Mouse (Mus musculus): ENCODE data around the gene Mob3b. TPM values are rescaled to one million over a fixed set of nuclear protein-coding genes. Genes with fewer than 3 reads are reported as not detected.

Gene Mob3b
- polyA plus RNA-seq, 1 experiment from 2014 or later, result 9.7 TPM

DNA sequence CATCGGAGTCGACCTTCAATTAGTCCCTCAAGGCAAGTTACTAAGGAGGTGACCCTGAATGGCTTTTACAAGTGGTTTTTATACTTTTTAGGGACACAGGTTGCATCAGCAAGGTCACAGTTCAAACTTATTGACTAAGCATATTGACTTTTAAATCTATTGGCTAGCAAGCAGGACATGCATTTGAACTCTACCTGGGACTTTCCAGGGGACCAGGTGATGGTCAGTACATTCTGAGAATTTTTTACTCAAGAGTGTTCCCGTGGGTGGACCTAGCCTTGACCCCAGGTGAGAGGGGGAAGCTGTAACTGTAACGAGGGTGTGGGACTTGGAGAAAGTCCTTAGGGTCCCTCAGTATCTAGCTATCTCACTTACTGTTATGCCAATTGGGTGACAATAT is 256.1 kb downstream of the Mob3b start:
- H3K36me3 ChIP-seq (ENCODE audit: control insufficient read depth, insufficient read depth, low read length), result no peaks in the 10 kb centered on the region
- no peak overlapping the region for H3K4me2 ChIP-seq (ENCODE audit: low read depth, severe bottlenecking)
- DNase-seq (ENCODE audit: low spot score) (no peak), ATAC-seq (ENCODE audit: insufficient number of reproducible peaks, low FRiP score, low TSS enrichment, low read depth) (no peak)
- no peak overlapping the region for H3K4me3 ChIP-seq (ENCODE audit: low read depth, low read length)
- H3K27me3 ChIP-seq (ENCODE audit: control insufficient read depth, insufficient read depth, low read length), result no peaks in the 10 kb centered on the region
- no peak overlapping the region for H3K9ac ChIP-seq (ENCODE audit: low read length)
- 76% methylated on average over 4 of the region's 4 CpGs for WGBS
- no peaks in the 10 kb centered on the region for H3K4me1 ChIP-seq (ENCODE audit: control insufficient read depth, insufficient read depth, low read length)
- H3K9me3 ChIP-seq (ENCODE audit: control insufficient read depth, low read length), result no peaks in the 10 kb centered on the region
- H3K27ac ChIP-seq (replicated peaks; ENCODE audit: low read depth, low read length), result no peak overlapping the region

DNA sequence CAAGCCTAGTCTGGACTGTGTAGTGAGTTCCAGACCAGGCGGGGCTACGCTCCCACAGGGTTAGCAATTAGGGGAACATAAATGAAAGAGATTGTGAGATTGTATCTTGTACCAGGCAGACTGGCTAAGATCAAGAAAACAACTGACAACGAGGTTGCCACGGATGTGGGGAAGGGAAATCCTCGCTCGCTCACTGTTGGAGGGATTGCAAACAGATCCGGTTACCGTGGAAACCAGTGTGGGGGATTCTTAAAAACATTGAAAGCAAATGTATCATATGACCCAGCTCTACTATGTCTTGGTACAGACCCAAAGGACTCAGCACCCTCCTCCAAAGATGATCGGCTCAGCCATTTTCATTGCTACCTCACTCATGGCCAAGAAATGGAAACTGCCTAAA is 257.1 kb downstream of the Mob3b start:
- DNase-seq (ENCODE audit: low spot score) (no peak), ATAC-seq (ENCODE audit: insufficient number of reproducible peaks, low FRiP score, low TSS enrichment, low read depth) (no peak)
- WGBS, result 60% methylated on average over 9 of the region's 9 CpGs
- Histone ChIP-seq H3K4me1 (ENCODE audit: control insufficient read depth, insufficient read depth, low read length) (no peaks in the 10 kb centered on the region), H3K4me2 (ENCODE audit: low read depth, severe bottlenecking) (no peak overlapping the region), H3K36me3 (ENCODE audit: control insufficient read depth, insufficient read depth, low read length) (no peaks in the 10 kb centered on the region), H3K27ac (replicated peaks; ENCODE audit: low read depth, low read length) (no peak overlapping the region), H3K9me3 (ENCODE audit: control insufficient read depth, low read length) (no peaks in the 10 kb centered on the region), H3K9ac (ENCODE audit: low read length) (no peak overlapping the region), H3K27me3 (ENCODE audit: control insufficient read depth, insufficient read depth, low read length) (no peaks in the 10 kb centered on the region), H3K4me3 (ENCODE audit: low read depth, low read length) (no peak overlapping the region)

DNA sequence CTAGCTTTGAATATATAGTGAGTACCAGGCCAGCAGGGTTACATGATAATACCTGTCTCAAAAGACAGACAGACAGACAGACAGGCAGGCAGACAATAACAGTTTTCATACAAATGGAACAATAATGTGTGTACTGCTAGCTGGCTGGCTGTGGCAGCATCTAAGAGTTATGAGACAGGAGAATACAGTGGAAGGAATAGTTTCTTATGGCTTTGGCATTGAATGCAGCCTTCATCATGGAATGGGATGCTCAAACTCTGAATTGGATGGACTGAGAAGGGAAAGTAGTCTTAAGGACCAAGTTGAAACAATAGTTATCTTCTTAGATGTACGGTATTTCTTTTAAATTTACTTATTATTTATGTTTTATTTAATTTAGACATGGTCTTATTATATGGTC is 258.0 kb downstream of the Mob3b start:
- Histone ChIP-seq H3K27me3 (ENCODE audit: control insufficient read depth, insufficient read depth, low read length) (no peaks in the 10 kb centered on the region), H3K4me3 (ENCODE audit: low read depth, low read length) (no peak overlapping the region), H3K9ac (ENCODE audit: low read length) (no peak overlapping the region), H3K9me3 (ENCODE audit: control insufficient read depth, low read length) (no peaks in the 10 kb centered on the region), H3K27ac (replicated peaks; ENCODE audit: low read depth, low read length) (no peak overlapping the region), H3K4me2 (ENCODE audit: low read depth, severe bottlenecking) (no peak overlapping the region), H3K36me3 (ENCODE audit: control insufficient read depth, insufficient read depth, low read length) (no peaks in the 10 kb centered on the region), H3K4me1 (ENCODE audit: control insufficient read depth, insufficient read depth, low read length) (no peaks in the 10 kb centered on the region)
- DNase-seq (ENCODE audit: low spot score) (no peak), ATAC-seq (ENCODE audit: insufficient number of reproducible peaks, low FRiP score, low TSS enrichment, low read depth) (no peak)
- 86% methylated on average over 1 of the region's 1 CpGs for WGBS

Other genes with a start within 250 kb of the Mob3b start
- gene Ifnk, start 5.4 kb downstream of the Mob3b start, polyA plus RNA-seq (2014; fragmentation: Nextera tagmentation; extraction: Ambion mirVana), result 0.24 TPM in 1 of 2 replicates, not detected in the other
- 11.3 and 12.4 TPM in 2 replicates for gene C9orf72, start 68.7 kb upstream of the Mob3b start, polyA plus RNA-seq (2014; fragmentation: Nextera tagmentation; extraction: Ambion mirVana)